Mouse (Mus musculus) liver, embryonic 13.5 days (tissue): Measurements from ENCODE around the gene Wnt9a. TPM values are rescaled to one million over a fixed set of nuclear protein-coding genes. Genes with fewer than 3 reads are reported as not detected.

Source experiments
- ATAC-seq: fragments of 200-750 bp; cut with Nextera tagmentation; 2 replicates; pipeline ENCODE4 v1.8.0; 2017; ENCODE audit warnings: low read depth, mild to moderate bottlenecking, moderate number of reproducible peaks, moderate library complexity
- DNase-seq: peaks from one replicate; pipeline ENCODE4 v3.0.0; 2022
- H3K27ac ChIP-seq: fragments of 300-500 bp; sonication (generic); 2 replicates; pipeline ENCODE4 v1.5.1; 2015; ENCODE audit warnings: moderate library complexity, mild to moderate bottlenecking, inconsistent platforms
- H3K27me3 ChIP-seq: fragments of 300-500 bp; sonication (generic); 2 replicates; pipeline ENCODE4 v1.6.1; 2015; ENCODE audit warnings: mild to moderate bottlenecking, inconsistent platforms
- H3K36me3 ChIP-seq: fragments of 300-500 bp; sonication (generic); 2 replicates; pipeline ENCODE4 v1.6.1; 2015; ENCODE audit warnings: mild to moderate bottlenecking, inconsistent platforms
- H3K4me1 ChIP-seq: fragments of 300-500 bp; sonication (generic); replicated peaks from 2 replicates; pipeline ENCODE4 v1.6.1; 2015; ENCODE audit warnings: inconsistent platforms
- H3K4me2 ChIP-seq: fragments of 300-500 bp; sonication (generic); 2 replicates; pipeline ENCODE4 v1.6.1; 2015; ENCODE audit warnings: inconsistent platforms, mild to moderate bottlenecking, moderate library complexity
- H3K4me3 ChIP-seq: fragments of 300-500 bp; sonication (generic); replicated peaks from 2 replicates; pipeline ENCODE4 v1.5.1; 2015; ENCODE audit warnings: mild to moderate bottlenecking, inconsistent platforms
- H3K9ac ChIP-seq: fragments of 300-500 bp; sonication (generic); 2 replicates; pipeline ENCODE4 v1.6.1; 2015; ENCODE audit warnings: mild to moderate bottlenecking, inconsistent platforms
- H3K9me3 ChIP-seq: fragments of 300-500 bp; sonication (generic); replicated peaks from 2 replicates; pipeline ENCODE4 v1.6.1; 2016; ENCODE audit warnings: inconsistent platforms
- WGBS: fragments of 180-500 bp; shearing (Covaris S2); methylation state at CpG from one replicate; pipeline ENCODE4 v1.1.7; 2015; ENCODE audit not compliant: insufficient replicate concordance; 5-methylcytosine and 5-hydroxymethylcytosine counted together
- polyA plus RNA-seq: library from polyadenylated mRNA; unstranded; fragments of >200 nt; fragmentation: Nextera tagmentation; extraction: Ambion mirVana; gene quantifications from 2 replicates; pipeline ENCODE4 v1.2.1, GENCODE M21; 2015

The Wnt9a gene
- polyA plus RNA-seq, 1 experiment from 2014 or later = 0.22 TPM

DNA sequence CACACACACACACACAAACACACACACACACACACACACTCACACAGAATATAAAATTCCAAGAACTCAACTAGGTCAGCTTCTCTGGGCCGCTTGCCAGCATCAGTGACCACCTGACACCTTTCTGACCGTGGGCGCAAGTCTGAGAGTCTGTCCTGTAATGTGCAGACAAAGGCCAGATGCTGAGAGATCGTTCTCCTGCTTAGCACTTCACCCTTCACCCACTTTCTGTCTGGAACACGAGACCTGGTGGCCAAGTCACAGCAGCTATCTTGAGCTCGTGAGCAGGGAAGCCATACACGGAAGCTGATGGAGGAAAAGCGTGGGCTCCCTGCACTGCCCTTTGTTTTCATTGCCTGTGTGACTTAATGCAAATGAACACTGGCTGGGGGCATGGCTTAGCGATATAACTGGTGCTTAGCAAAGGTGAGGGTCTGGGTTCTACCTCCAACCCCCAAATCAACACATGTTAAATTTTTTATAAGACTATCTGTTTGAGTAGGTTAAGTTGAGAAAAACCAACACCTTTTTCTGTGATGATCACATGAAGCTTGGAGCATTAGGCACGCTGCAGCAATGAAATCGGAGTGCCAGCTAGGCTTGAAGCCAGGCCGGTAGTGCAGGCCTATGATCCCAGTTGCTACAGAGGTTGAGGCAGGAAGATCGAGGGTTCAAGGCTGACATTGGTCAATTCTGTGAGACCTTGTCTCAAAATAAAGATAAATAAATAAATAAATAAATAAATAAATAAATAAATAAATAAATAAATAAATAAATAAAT, 31.4 kb downstream of the Wnt9a start:
- Histone ChIP-seq H3K9me3 (no peaks in the 10 kb centered on the region), H3K36me3 (no peaks in the 10 kb centered on the region), H3K4me2 (no peak overlapping the region), H3K9ac (no peak overlapping the region), H3K27me3 (0 out of 2 replicates have a peak, but pooled peaks cover 4% of the 10 kb centered on the region), H3K4me1 (no peaks in the 10 kb centered on the region), H3K4me3 (no peak overlapping the region), H3K27ac (no peak overlapping the region)
- ATAC-seq (no peak), DNase-seq (no peak)
- 65% methylated on average over 13 of the region's 13 CpGs for WGBS

- Histone ChIP-seq H3K27ac (no peak overlapping the region), H3K36me3 (no peaks in the 10 kb centered on the region), H3K4me3 (no peak overlapping the region), H3K4me1 (no peaks in the 10 kb centered on the region), H3K27me3 (0 out of 2 replicates have a peak, but pooled peaks cover 4% of the 10 kb centered on the region), H3K9me3 (no peaks in the 10 kb centered on the region), H3K4me2 (no peak overlapping the region), H3K9ac (no peak overlapping the region)
- no peak for ATAC-seq
- WGBS = 63% methylated on average over 2 of the region's 2 CpGs
- no peak for DNase-seq
Measured at GRCm38 (mm10) chr11:59338736-59339120, 32.0 kb downstream of the Wnt9a start.

GRCm38 (mm10) chr11:59342956-59343355, 36.2 kb downstream of the Wnt9a start:
- 33% methylated on average over 5 of the region's 5 CpGs for WGBS
- Histone ChIP-seq H3K36me3 (no peaks in the 10 kb centered on the region), H3K4me1 (no peaks in the 10 kb centered on the region), H3K4me2 (no peak overlapping the region), H3K4me3 (no peak overlapping the region), H3K27ac (no peak overlapping the region), H3K9me3 (no peaks in the 10 kb centered on the region), H3K9ac (no peak overlapping the region), H3K27me3 (no peaks in the 10 kb centered on the region)
- ATAC-seq = no peak
- DNase-seq = no peak

- no peak overlapping the region for H3K4me2 ChIP-seq
- no peak for ATAC-seq
- H3K27me3 ChIP-seq = no peaks in the 10 kb centered on the region
- H3K27ac ChIP-seq = no peak overlapping the region
- H3K9me3 ChIP-seq = no peaks in the 10 kb centered on the region
- H3K36me3 ChIP-seq = no peaks in the 10 kb centered on the region
- no peak for DNase-seq
- H3K9ac ChIP-seq = no peak overlapping the region
- H3K4me3 ChIP-seq = no peak overlapping the region
- 57% methylated on average over 11 of the region's 11 CpGs for WGBS
- H3K4me1 ChIP-seq = no peaks in the 10 kb centered on the region
Measured at GRCm38 (mm10) chr11:59346166-59346910, 39.6 kb downstream of the Wnt9a start.

GRCm38 (mm10) chr11:59350326-59350725, 43.6 kb downstream of the Wnt9a start:
- no peak overlapping the region for H3K4me2 ChIP-seq
- no peaks in the 10 kb centered on the region for H3K27me3 ChIP-seq
- no peaks in the 10 kb centered on the region for H3K9me3 ChIP-seq
- H3K36me3 ChIP-seq = no peaks in the 10 kb centered on the region
- ATAC-seq = no peak
- H3K4me3 ChIP-seq = no peak overlapping the region
- 60% methylated on average over 2 of the region's 2 CpGs for WGBS
- no peak overlapping the region for H3K9ac ChIP-seq
- no peak overlapping the region for H3K27ac ChIP-seq
- DNase-seq = no peak
- no peaks in the 10 kb centered on the region for H3K4me1 ChIP-seq

DNA sequence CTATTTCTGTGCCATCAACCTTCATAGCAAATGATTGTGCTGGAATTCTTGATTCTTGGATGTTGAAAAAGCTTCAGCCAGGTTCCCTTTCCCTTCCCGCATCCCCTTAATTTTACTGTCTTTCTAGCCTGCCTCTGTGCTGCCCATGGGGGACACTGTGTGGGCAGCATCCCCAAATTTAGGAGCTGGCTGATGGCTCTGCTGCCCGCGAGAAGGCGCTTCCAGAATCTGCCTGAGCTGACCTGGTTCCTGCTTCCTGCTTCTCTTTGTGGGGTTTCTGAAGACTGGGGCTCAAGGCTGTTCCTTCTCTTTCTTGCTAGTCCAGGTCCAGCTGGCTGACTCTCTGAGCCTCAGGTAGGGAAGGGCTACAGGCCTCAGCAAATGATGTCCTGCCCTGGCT, 48.1 kb downstream of the Wnt9a start:
- H3K4me1 ChIP-seq = no peaks in the 10 kb centered on the region
- H3K27me3 ChIP-seq = no peaks in the 10 kb centered on the region
- no peak for ATAC-seq
- H3K36me3 ChIP-seq = no peaks in the 10 kb centered on the region
- 63% methylated on average over 4 of the region's 4 CpGs for WGBS
- no peak overlapping the region for H3K27ac ChIP-seq
- no peak for DNase-seq
- no peak overlapping the region for H3K9ac ChIP-seq
- no peaks in the 10 kb centered on the region for H3K9me3 ChIP-seq
- no peak overlapping the region for H3K4me3 ChIP-seq
- H3K4me2 ChIP-seq = no peak overlapping the region

DNA sequence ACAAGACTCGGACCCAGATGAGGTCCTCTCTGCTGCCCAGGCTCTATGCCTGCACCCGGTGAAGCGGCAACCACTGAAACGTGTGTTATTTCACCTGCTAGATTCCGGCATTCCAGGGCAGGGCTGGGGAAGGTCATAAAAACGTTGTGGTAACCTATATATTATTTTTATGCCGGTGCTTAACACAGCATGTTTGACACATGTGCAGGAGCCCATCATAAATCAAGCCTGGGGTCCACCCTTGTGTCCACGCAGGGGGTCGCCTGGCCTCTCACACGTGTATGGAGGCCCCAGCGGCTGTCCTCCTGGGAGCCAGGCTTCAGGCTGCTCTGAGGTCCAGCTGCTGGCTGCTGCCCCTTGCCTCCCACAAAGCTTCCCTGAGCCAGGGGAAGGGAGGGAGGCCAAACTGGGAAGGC, 50.2 kb downstream of the Wnt9a start:
- H3K4me1 ChIP-seq = no peaks in the 10 kb centered on the region

DNA sequence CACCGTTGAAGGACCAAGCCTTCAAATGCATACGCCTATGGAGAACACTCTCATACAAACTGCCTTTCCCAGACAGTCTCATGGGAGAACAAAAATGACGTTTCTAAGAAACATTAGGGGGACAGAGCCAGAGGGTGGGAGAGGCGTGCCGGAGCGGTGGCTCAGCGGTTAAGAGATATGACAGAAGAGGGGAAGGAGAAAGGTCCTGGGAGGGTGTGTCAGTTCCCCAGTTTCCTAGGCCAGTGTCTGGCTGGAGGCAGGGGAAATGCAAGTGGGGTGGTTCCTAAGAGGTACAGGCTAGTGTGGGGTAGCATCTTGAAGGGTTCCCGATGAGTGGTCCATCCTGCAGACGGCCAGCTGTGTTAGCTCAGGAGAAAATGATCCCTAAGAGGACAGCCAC, 54.6 kb downstream of the Wnt9a start:
- no peak overlapping the region for H3K4me2 ChIP-seq
- ATAC-seq (no peak), DNase-seq (no peak)
- H3K4me3 ChIP-seq = no peak overlapping the region
- no peaks in the 10 kb centered on the region for H3K36me3 ChIP-seq
- H3K27ac ChIP-seq = no peak overlapping the region
- 56% methylated on average over 9 of the region's 9 CpGs for WGBS
- H3K9ac ChIP-seq = no peak overlapping the region
- H3K27me3 ChIP-seq = no peaks in the 10 kb centered on the region
- H3K4me1 ChIP-seq = no peaks in the 10 kb centered on the region
- no peaks in the 10 kb centered on the region for H3K9me3 ChIP-seq

More for the DNA sequence above, 50.2 kb downstream of the Wnt9a start:
- Histone ChIP-seq H3K4me3 (no peak overlapping the region), H3K27me3 (no peaks in the 10 kb centered on the region), H3K36me3 (no peaks in the 10 kb centered on the region), H3K9me3 (no peaks in the 10 kb centered on the region), H3K4me2 (no peak overlapping the region), H3K27ac (no peak overlapping the region), H3K9ac (no peak overlapping the region)
- WGBS = 61% methylated on average over 11 of the region's 11 CpGs
- ATAC-seq (no peak), DNase-seq (no peak)

DNA sequence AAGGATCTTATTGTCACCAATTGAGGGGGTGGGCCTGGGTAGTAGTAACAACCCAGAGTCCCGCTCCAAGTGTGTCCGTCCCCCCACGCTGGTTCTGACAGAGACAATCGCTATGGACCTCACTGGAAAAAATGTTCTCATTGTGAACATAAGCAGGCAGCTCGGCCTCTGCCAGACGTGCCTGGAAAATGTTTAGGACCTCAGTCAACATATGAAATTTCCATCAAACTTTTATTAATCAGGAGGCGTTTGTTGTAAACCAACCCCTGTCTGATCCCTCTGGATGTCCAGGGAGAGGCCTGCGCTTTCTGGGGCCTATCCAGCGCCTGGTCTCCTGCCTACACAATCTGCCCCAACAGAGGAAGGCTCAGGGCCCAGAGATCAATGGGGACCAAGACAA, 57.3 kb downstream of the Wnt9a start:
- H3K9ac ChIP-seq = no peak overlapping the region
- ATAC-seq = no peak
- no peak overlapping the region for H3K4me3 ChIP-seq
- H3K4me1 ChIP-seq = no peaks in the 10 kb centered on the region
- H3K36me3 ChIP-seq = no peaks in the 10 kb centered on the region
- H3K4me2 ChIP-seq = no peak overlapping the region
- WGBS = 77% methylated on average over 9 of the region's 9 CpGs
- H3K9me3 ChIP-seq = no peaks in the 10 kb centered on the region
- H3K27me3 ChIP-seq = no peaks in the 10 kb centered on the region
- DNase-seq = no peak
- H3K27ac ChIP-seq = no peak overlapping the region

- Histone ChIP-seq H3K4me3 (no peak overlapping the region), H3K27ac (no peak overlapping the region), H3K9ac (no peak overlapping the region), H3K4me2 (no peak overlapping the region), H3K4me1 (no peaks in the 10 kb centered on the region), H3K27me3 (no peaks in the 10 kb centered on the region), H3K36me3 (no peaks in the 10 kb centered on the region), H3K9me3 (no peaks in the 10 kb centered on the region)
- DNase-seq (no peak), ATAC-seq (no peak)
- WGBS = 59% methylated on average over 3 of the region's 3 CpGs
Measured at GRCm38 (mm10) chr11:59364417-59364816, 57.7 kb downstream of the Wnt9a start.

GRCm38 (mm10) chr11:59366031-59366430, 59.3 kb downstream of the Wnt9a start:
- no peaks in the 10 kb centered on the region for H3K27me3 ChIP-seq
- no peak overlapping the region for H3K4me3 ChIP-seq
- no peaks in the 10 kb centered on the region for H3K9me3 ChIP-seq
- no peak overlapping the region for H3K27ac ChIP-seq
- H3K4me2 ChIP-seq = no peak overlapping the region
- no peak overlapping the region for H3K9ac ChIP-seq
- DNase-seq (no peak), ATAC-seq (no peak)
- WGBS = 64% methylated on average over 3 of the region's 3 CpGs
- H3K4me1 ChIP-seq = no peaks in the 10 kb centered on the region
- H3K36me3 ChIP-seq = no peaks in the 10 kb centered on the region

DNA sequence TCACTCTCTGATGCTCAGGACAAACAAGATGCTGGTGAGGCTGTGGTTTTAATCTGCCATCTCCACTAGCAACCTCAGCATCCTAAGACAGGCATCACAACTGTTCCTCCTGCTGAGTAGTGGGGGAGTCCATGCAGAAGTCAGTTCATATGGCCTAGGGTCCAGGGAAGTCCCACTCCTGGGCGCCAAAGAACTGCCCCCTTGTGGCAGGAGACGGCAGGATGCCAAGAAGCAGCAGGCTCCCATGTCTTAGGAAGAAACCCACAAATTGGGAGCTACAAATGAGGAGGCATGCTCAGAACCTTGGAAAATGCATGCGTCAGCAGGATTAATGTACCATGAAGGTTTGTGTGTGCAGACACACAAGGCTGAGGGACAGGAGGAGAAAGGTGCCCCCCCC, 59.9 kb downstream of the Wnt9a start:
- DNase-seq = no peak
- Histone ChIP-seq H3K4me1 (no peaks in the 10 kb centered on the region), H3K9ac (no peak overlapping the region), H3K36me3 (no peaks in the 10 kb centered on the region), H3K4me2 (no peak overlapping the region), H3K27ac (no peak overlapping the region), H3K27me3 (0 out of 2 replicates have a peak, but pooled peaks cover 1% of the 10 kb centered on the region), H3K4me3 (no peak overlapping the region), H3K9me3 (no peaks in the 10 kb centered on the region)
- 29% methylated on average over 3 of the region's 3 CpGs for WGBS
- ATAC-seq = no peak
